9 mouse cellular contexts compared by ENCODE assay signal in the genomic region with DNA sequence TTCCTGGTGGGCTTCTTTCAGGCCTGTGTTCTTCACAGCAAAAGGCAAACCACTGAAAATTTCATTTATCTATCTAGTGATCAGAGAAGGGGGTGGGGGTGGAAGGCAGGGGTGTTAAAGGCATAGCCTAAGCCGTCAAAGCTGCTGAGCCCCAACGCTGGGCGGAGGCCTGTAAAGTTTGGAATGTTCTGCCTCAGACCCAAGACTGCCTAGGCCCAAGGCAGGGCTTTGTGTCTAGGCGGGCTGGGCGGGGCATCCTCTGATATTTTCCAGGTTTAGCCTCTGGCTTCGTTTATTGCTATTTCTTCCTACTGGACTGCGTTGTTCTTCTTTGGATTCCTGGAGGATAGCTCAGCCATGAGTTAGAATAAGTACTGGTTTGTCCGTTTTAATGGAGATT. TPM values are rescaled to one million over a fixed set of nuclear protein-coding genes. Genes with fewer than 3 reads are reported as not detected.
DNase-seq lines count a peak whose midpoint lies in the region; ATAC-seq and TF ChIP-seq lines count a peak whose summit lies in the region.
"Had no signal": no experiment of that assay in that cellular context is flagged by ENCODE, and none has a peak within 500 bp of the region (broad histone marks: within the 10 kb centered on the region; RNA-seq: fewer than 3 reads in every experiment).

No protein-coding gene starts in this region.

- peaks cover 23% of the 10 kb centered on the region for H3K4me1 ChIP-seq in hindbrain, embryonic 13.5 days (replicated peaks)
- H3K4me1 ChIP-seq in liver, embryonic 12.5 days = peaks cover 10% of the 10 kb centered on the region; the same call in 1 of the 2 replicates
- H3K4me1 ChIP-seq in olfactory bulb, adult 2 months (ENCODE audit: control insufficient read depth, insufficient read depth, low read length) = peaks cover 27% of the 10 kb centered on the region

- no peaks in the 10 kb centered on the region for H3K9me3 ChIP-seq in hindbrain, embryonic 13.5 days
- H3K9me3 ChIP-seq in liver, embryonic 12.5 days (replicated peaks) = no peaks in the 10 kb centered on the region

- H3K36me3 ChIP-seq in hindbrain, embryonic 13.5 days = no peaks in the 10 kb centered on the region
- no peaks in the 10 kb centered on the region for H3K36me3 ChIP-seq in liver, embryonic 12.5 days

- DNase-seq in cerebellum, postnatal 36 days = no peak
- DNase-seq in forelimb bud, embryonic 11.5 days (ENCODE audit: low read depth, low spot score) = peak; percentile 26
- DNase-seq in spleen, adult 12 weeks (ENCODE audit: low spot score) = no peak
- no peak for DNase-seq in right cerebral cortex, postnatal 25 days

- ATAC-seq in cerebellum, adult (ENCODE audit: insufficient number of reproducible peaks, low FRiP score, low TSS enrichment) = 0 out of 2 replicates have a peak, but pooled peaks have one; percentile 21
- peak; percentile 52 for ATAC-seq in hindbrain, embryonic 13.5 days (ENCODE audit: low FRiP score)
- ATAC-seq in liver, embryonic 12.5 days = no peak

- peak overlapping the region; percentile 75; the same call in 1 of the 2 replicates for H3K27ac ChIP-seq in hindbrain, embryonic 13.5 days
- no peak overlapping the region for H3K27ac ChIP-seq in liver, embryonic 12.5 days
- H3K27ac ChIP-seq in olfactory bulb, adult 2 months (ENCODE audit: insufficient read depth, low read depth, low read length) = peak overlapping the region; percentile 73

- no peak for TF ChIP-seq POLR2A in olfactory bulb, adult 2 months (IDR thresholded peaks at IDR 0.05; ENCODE audit: insufficient read depth, low read depth, low read length)

- H3K27me3 ChIP-seq in hindbrain, embryonic 13.5 days = peaks cover 8% of the 10 kb centered on the region
- peaks cover 28% of the 10 kb centered on the region for H3K27me3 ChIP-seq in liver, embryonic 12.5 days (replicated peaks)

- no peak for TF ChIP-seq CTCF in olfactory bulb, adult 2 months (IDR thresholded peaks at IDR 0.05; ENCODE audit: insufficient read depth, low read depth, low read length)

- H3K4me2 ChIP-seq in hindbrain, embryonic 13.5 days = peak overlapping the region; percentile 84
- peak overlapping the region; percentile 69 for H3K4me2 ChIP-seq in liver, embryonic 12.5 days

- peak overlapping the region; percentile 51 for H3K4me3 ChIP-seq in hindbrain, embryonic 13.5 days
- no peak overlapping the region; the same call in 1 of the 2 replicates for H3K4me3 ChIP-seq in liver, embryonic 12.5 days
- peak overlapping the region; percentile 61 for H3K4me3 ChIP-seq in olfactory bulb, adult 2 months (ENCODE audit: insufficient read depth, low read depth, low read length)
- H3K4me3 ChIP-seq: erythroblast, embryonic 14.5 days had no signal

- H3K9ac ChIP-seq in hindbrain, embryonic 13.5 days = peak overlapping the region; percentile 80
- H3K9ac ChIP-seq in liver, embryonic 12.5 days = no peak overlapping the region

- WGBS in hindbrain, embryonic 13.5 days = 52% methylated on average over 8 of the region's 8 CpGs
- 37% methylated on average over 8 of the region's 8 CpGs for WGBS in liver, embryonic 12.5 days (ENCODE audit: insufficient replicate concordance)
- WGBS in olfactory bulb, adult 2 months = 51% methylated on average over 8 of the region's 8 CpGs

RNA-seq across cellular contexts. Expression of gene Cavin3, which starts 0.3 kb away (rescaled TPM):
- polyA plus RNA-seq in hindbrain, embryonic 13.5 days (2015; fragmentation: Nextera tagmentation; extraction: Ambion mirVana) = 28.9 and 31.6 TPM in 2 replicates
- polyA plus RNA-seq in liver, embryonic 12.5 days (2016; fragmentation: Nextera tagmentation; extraction: Ambion mirVana) = 8.3 and 8.9 TPM in 2 replicates
- not detected in 2 replicates for polyA plus RNA-seq in olfactory bulb, adult 2 months (2012; ENCODE audit: insufficient read depth, insufficient read length, low replicate concordance, missing spikeins)

RNA-seq across cellular contexts. Expression of gene Cckbr, which starts 56.9 kb away (rescaled TPM):
- 2.0 and 2.3 TPM in 2 replicates for polyA plus RNA-seq in hindbrain, embryonic 13.5 days (2015; fragmentation: Nextera tagmentation; extraction: Ambion mirVana)
- not detected in 2 replicates for polyA plus RNA-seq in liver, embryonic 12.5 days (2016; fragmentation: Nextera tagmentation; extraction: Ambion mirVana)
- not detected in 2 replicates for polyA plus RNA-seq in olfactory bulb, adult 2 months (2012; ENCODE audit: insufficient read depth, insufficient read length, low replicate concordance, missing spikeins)
- polyA plus RNA-seq: erythroblast, embryonic 14.5 days had no signal
